Mouse (Mus musculus) hindbrain, embryonic 16.5 days (tissue): ENCODE data around the gene Iqcd. TPM values are rescaled to one million over a fixed set of nuclear protein-coding genes. Genes with fewer than 3 reads are reported as not detected.

Source experiments
- ATAC-seq: fragments of 200-750 bp; cut with Nextera tagmentation; 2 replicates; pipeline ENCODE4 v1.8.0; 2017; ENCODE audit warnings: moderate TSS enrichment, moderate library complexity
- H3K27ac ChIP-seq: fragments of 300-500 bp; sonication (generic); 2 replicates; pipeline ENCODE4 v1.5.1; 2014; ENCODE audit warnings: low read depth, mild to moderate bottlenecking, control low read depth, low read length, moderate library complexity
- H3K27me3 ChIP-seq: fragments of 300-500 bp; sonication (generic); replicated peaks from 2 replicates; pipeline ENCODE4 v1.6.1; 2014; ENCODE audit warnings: low read length; ENCODE audit not compliant: control insufficient read depth, insufficient read depth
- H3K36me3 ChIP-seq: fragments of 300-500 bp; sonication (generic); 2 replicates; pipeline ENCODE4 v1.6.1; 2014; ENCODE audit warnings: mild to moderate bottlenecking, low read length, moderate library complexity, mixed read lengths; ENCODE audit not compliant: control insufficient read depth, insufficient read depth
- H3K4me1 ChIP-seq: fragments of 300-500 bp; sonication (generic); 2 replicates; pipeline ENCODE4 v1.6.1; 2014; ENCODE audit warnings: low read depth, low read length; ENCODE audit not compliant: control insufficient read depth, insufficient read depth
- H3K4me2 ChIP-seq: fragments of 300-500 bp; sonication (generic); 2 replicates; pipeline ENCODE4 v1.6.1; 2014; ENCODE audit warnings: mild to moderate bottlenecking, low read length, control low read depth, moderate library complexity
- H3K4me3 ChIP-seq: fragments of 300-500 bp; sonication (generic); 2 replicates; pipeline ENCODE4 v1.5.1; 2014; ENCODE audit warnings: mild to moderate bottlenecking, low read length, control low read depth, moderate library complexity
- H3K9ac ChIP-seq: fragments of 300-500 bp; sonication (generic); 2 replicates; pipeline ENCODE4 v1.6.1; 2014; ENCODE audit warnings: low read depth, mild to moderate bottlenecking, control low read depth, low read length, moderate library complexity
- H3K9me3 ChIP-seq: fragments of 300-500 bp; sonication (generic); 2 replicates; pipeline ENCODE4 v1.6.1; 2014; ENCODE audit warnings: mild to moderate bottlenecking, low read length, moderate library complexity; ENCODE audit not compliant: control insufficient read depth
- WGBS: fragments of 180-500 bp; shearing (Covaris S2); extraction: QIAGEN DNeasy Blood & Tissue Kit; methylation state at CpG from one replicate; pipeline ENCODE4 v1.1.7; 2014; 5-methylcytosine and 5-hydroxymethylcytosine counted together
- polyA plus RNA-seq: library from polyadenylated mRNA; unstranded; fragments of >200 nt; fragmentation: Nextera tagmentation; extraction: Ambion mirVana; gene quantifications from 2 replicates; pipeline ENCODE4 v1.2.1, GENCODE M21; 2015

Iqcd gene
- polyA plus RNA-seq, 1 experiment from 2014 or later = 2.0 TPM

DNA sequence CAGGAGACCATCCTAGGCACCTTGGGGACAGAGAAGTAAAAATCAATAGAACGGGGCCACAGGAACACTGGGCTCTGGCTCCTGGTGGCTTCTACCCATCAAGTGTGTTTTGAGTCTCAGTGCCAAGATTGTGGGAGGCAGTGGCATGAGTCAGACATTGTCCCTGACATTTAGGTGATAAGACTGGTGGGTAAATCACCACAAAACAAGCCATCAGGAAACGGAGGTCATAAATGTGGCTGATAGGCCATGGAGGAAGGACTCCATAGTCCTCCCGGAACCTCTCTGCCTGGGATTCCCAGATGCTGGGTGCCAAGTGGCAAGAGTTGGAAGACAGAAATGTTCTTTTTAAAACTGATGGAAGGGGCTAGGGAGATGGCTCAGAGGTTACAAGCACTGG lies 55.4 kb downstream of the Iqcd start:
- 92% methylated on average over 3 of the region's 3 CpGs for WGBS
- H3K4me1 ChIP-seq = peaks cover 11% of the 10 kb centered on the region
- no peak overlapping the region for H3K27ac ChIP-seq
- H3K36me3 ChIP-seq = no peaks in the 10 kb centered on the region
- H3K4me2 ChIP-seq = no peak overlapping the region
- H3K9ac ChIP-seq = no peak overlapping the region
- H3K9me3 ChIP-seq = no peaks in the 10 kb centered on the region
- H3K4me3 ChIP-seq = no peak overlapping the region
- no peak for ATAC-seq
- H3K27me3 ChIP-seq = peaks cover 12% of the 10 kb centered on the region

DNA sequence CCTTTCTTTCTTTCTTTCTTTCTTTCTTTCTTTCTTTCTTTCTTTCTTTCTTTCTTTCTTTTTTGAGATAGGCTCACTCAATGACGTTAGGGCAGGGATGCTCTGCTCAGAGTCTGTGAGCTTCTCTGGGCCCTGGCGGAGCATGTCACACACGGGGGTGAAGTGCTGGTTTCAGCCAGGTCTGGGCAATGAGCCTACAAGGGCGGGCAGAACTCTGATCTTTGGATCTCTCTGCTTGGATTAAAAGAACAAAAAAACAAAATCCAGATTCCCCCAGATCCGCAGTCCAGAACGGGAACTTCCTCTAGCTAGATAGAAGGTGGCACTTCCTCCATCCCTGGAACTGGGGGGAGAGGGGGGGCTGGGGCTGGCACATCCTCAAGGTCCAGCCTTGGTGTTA lies 57.0 kb downstream of the Iqcd start:
- Histone ChIP-seq H3K36me3 (no peaks in the 10 kb centered on the region), H3K27ac (no peak overlapping the region), H3K4me1 (peaks cover 13% of the 10 kb centered on the region), H3K27me3 (peaks cover 27% of the 10 kb centered on the region), H3K9ac (no peak overlapping the region), H3K4me2 (no peak overlapping the region), H3K4me3 (no peak overlapping the region), H3K9me3 (no peaks in the 10 kb centered on the region)
- ATAC-seq = no peak
- 53% methylated on average over 6 of the region's 6 CpGs for WGBS

DNA sequence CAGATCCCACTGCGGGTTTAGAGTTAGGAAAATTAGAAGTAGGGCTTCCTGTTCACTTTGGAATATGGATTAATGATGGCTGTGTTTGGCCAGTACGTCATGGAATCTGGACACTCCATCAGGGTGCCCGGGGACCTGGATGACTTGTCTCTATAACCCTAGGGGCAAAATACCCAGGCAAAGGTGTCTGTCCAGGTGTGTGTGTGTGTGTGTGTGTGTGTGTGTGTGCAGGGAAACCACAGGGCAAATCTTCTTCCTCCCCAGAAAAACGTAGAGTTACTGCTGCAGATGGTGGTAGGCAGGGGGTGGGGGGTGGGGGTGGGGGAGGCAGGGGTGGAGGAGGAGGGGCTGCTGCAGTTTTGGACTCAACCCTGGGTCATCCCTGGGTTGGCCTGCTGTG lies 58.5 kb downstream of the Iqcd start:
- WGBS = 77% methylated on average over 4 of the region's 4 CpGs
- no peak overlapping the region for H3K27ac ChIP-seq

GRCm38 (mm10) chr5:120647814-120648491 lies 59.1 kb downstream of the Iqcd start:
- Histone ChIP-seq H3K4me2 (peak overlapping the region; percentile 59), H3K4me3 (no peak overlapping the region), H3K27ac (no peak overlapping the region), H3K4me1 (peaks cover 13% of the 10 kb centered on the region), H3K9ac (no peak overlapping the region), H3K27me3 (peaks cover 30% of the 10 kb centered on the region), H3K36me3 (no peaks in the 10 kb centered on the region), H3K9me3 (no peaks in the 10 kb centered on the region)
- ATAC-seq = no peak
- 40% methylated on average over 12 of the region's 12 CpGs for WGBS

More for the DNA sequence above, 58.5 kb downstream of the Iqcd start:
- H3K4me3 ChIP-seq = no peak overlapping the region
- H3K9me3 ChIP-seq = no peaks in the 10 kb centered on the region
- no peaks in the 10 kb centered on the region for H3K36me3 ChIP-seq
- H3K4me2 ChIP-seq = no peak overlapping the region
- no peak overlapping the region for H3K9ac ChIP-seq
- H3K27me3 ChIP-seq = peaks cover 30% of the 10 kb centered on the region
- ATAC-seq = no peak
- peaks cover 13% of the 10 kb centered on the region for H3K4me1 ChIP-seq

- Histone ChIP-seq H3K4me3 (peak within 1 kb of the TSS; percentile 31), H3K4me2 (peak within 1 kb of the TSS; percentile 59), H3K4me1 (peaks cover 13% of the 10 kb centered on the region), H3K9me3 (no peaks in the 10 kb centered on the region), H3K27me3 (peaks cover 30% of the 10 kb centered on the region), H3K9ac (peak within 1 kb of the TSS; percentile 46), H3K27ac (no peak within 1 kb of the TSS), H3K36me3 (no peaks in the 10 kb centered on the region)
- WGBS = 2% methylated on average over 43 of the region's 53 CpGs
- peak; percentile 41; the same call in 1 of the 2 replicates for ATAC-seq
These were observed 60.0 kb downstream of the Iqcd start, which contains the start of gene Rasal1 for GRCm38 (mm10) chr5:120648569-120649373. TSS of gene Rasal1 (plus strand) at chr5:120648812.

- Histone ChIP-seq H3K9ac (0 out of 2 replicates have a peak overlapping the region, but pooled peaks have one; percentile 5), H3K27ac (no peak overlapping the region), H3K36me3 (no peaks in the 10 kb centered on the region), H3K9me3 (no peaks in the 10 kb centered on the region), H3K4me3 (peak overlapping the region; percentile 31), H3K27me3 (peaks cover 30% of the 10 kb centered on the region), H3K4me2 (peak overlapping the region; percentile 59), H3K4me1 (peaks cover 13% of the 10 kb centered on the region)
- peak; percentile 49; the same call in 1 of the 2 replicates for ATAC-seq
- 6% methylated on average over 20 of the region's 21 CpGs for WGBS
These were observed 60.6 kb downstream of the Iqcd start for GRCm38 (mm10) chr5:120649374-120649933.

DNA sequence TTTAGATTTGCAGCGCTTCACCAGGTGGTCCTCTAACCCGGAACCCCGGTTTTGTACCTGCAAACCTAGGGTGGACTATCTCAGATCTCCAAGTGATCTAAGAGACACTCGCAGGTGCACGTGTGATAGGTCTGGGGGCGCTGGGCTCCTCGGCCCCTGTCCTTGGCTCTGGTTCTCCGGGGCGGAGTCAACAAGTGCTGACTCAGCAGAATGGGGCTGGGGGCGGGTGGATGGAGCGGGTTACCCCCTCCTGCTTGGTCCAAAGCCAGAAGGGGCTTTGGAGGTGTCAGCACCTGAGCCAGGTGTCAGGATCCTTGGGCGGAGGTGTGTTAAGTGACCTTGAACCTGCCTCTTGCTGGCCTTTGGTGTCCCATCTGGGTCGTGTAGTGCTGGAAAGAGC lies 61.1 kb downstream of the Iqcd start:
- H3K9me3 ChIP-seq = no peaks in the 10 kb centered on the region
- no peak overlapping the region for H3K4me3 ChIP-seq
- H3K27ac ChIP-seq = no peak overlapping the region
- no peak overlapping the region for H3K9ac ChIP-seq
- H3K4me1 ChIP-seq = peaks cover 13% of the 10 kb centered on the region
- whole genome bisulfite sequencing = 29% methylated on average over 13 of the region's 13 CpGs
- H3K36me3 ChIP-seq = no peaks in the 10 kb centered on the region
- H3K27me3 ChIP-seq = peaks cover 30% of the 10 kb centered on the region
- no peak overlapping the region for H3K4me2 ChIP-seq
- no peak for ATAC-seq

- peaks cover 13% of the 10 kb centered on the region for H3K4me1 ChIP-seq
- peaks cover 29% of the 10 kb centered on the region for H3K27me3 ChIP-seq
- no peak overlapping the region for H3K4me3 ChIP-seq
- no peak overlapping the region for H3K9ac ChIP-seq
- no peaks in the 10 kb centered on the region for H3K9me3 ChIP-seq
- H3K27ac ChIP-seq = no peak overlapping the region
- no peaks in the 10 kb centered on the region for H3K36me3 ChIP-seq
- no peak for ATAC-seq
- WGBS = 81% methylated on average over 5 of the region's 5 CpGs
- H3K4me2 ChIP-seq = no peak overlapping the region
These were observed 62.4 kb downstream of the Iqcd start for GRCm38 (mm10) chr5:120651230-120651629.
